Mouse (Mus musculus) liver, embryonic 11.5 days (tissue): ENCODE results near the gene Serpine3. TPM values are rescaled to one million over a fixed set of nuclear protein-coding genes. Genes with fewer than 3 reads are reported as not detected.

Experiments used
- ATAC-seq: fragments of 200-750 bp; cut with Nextera tagmentation; replicated peaks from 2 replicates; pipeline ENCODE4 v1.8.0; 2017; ENCODE audit warnings: moderate number of reproducible peaks, mild to moderate bottlenecking, moderate TSS enrichment, moderate library complexity; ENCODE audit not compliant: low FRiP score
- DNase-seq: peaks from one replicate; pipeline ENCODE4 v3.0.0-alpha.2; 2017; ENCODE audit warnings: low spot score
- H3K27ac ChIP-seq: fragments of 300-500 bp; sonication (generic); 2 replicates; pipeline ENCODE4 v1.5.1; 2014; ENCODE audit warnings: mild to moderate bottlenecking, low read depth, low read length, control low read depth
- H3K27me3 ChIP-seq: fragments of 300-500 bp; sonication (generic); replicated peaks from 2 replicates; pipeline ENCODE4 v1.6.1; 2014; ENCODE audit warnings: low read length, mixed read lengths; ENCODE audit not compliant: control insufficient read depth, insufficient read depth
- H3K36me3 ChIP-seq: fragments of 300-500 bp; sonication (generic); 2 replicates; pipeline ENCODE4 v1.6.1; 2014; ENCODE audit warnings: mild to moderate bottlenecking, low read length, moderate library complexity, mixed read lengths; ENCODE audit not compliant: control insufficient read depth, insufficient read depth
- H3K4me1 ChIP-seq: fragments of 300-500 bp; sonication (generic); replicated peaks from 2 replicates; pipeline ENCODE4 v1.6.1; 2014; ENCODE audit warnings: low read length, mixed read lengths; ENCODE audit not compliant: control insufficient read depth, insufficient read depth
- H3K4me2 ChIP-seq: fragments of 300-500 bp; sonication (generic); 2 replicates; pipeline ENCODE4 v1.6.1; 2014; ENCODE audit warnings: mild to moderate bottlenecking, control low read depth, moderate library complexity
- H3K4me3 ChIP-seq: fragments of 300-500 bp; sonication (generic); 2 replicates; pipeline ENCODE4 v1.5.1; 2014; ENCODE audit warnings: low read depth, low read length, control low read depth
- H3K9ac ChIP-seq: fragments of 300-500 bp; sonication (generic); 2 replicates; pipeline ENCODE4 v1.6.1; 2014; ENCODE audit warnings: low read depth, low read length, control low read depth
- H3K9me3 ChIP-seq: fragments of 300-500 bp; sonication (generic); 2 replicates; pipeline ENCODE4 v1.6.1; 2016; ENCODE audit warnings: low read length, inconsistent platforms, mixed read lengths; ENCODE audit not compliant: control insufficient read depth
- WGBS: fragments of 180-500 bp; shearing (Covaris S2); extraction: QIAGEN DNeasy Blood & Tissue Kit; methylation state at CpG from one replicate; pipeline ENCODE4 v1.1.7; 2014; 5-methylcytosine and 5-hydroxymethylcytosine counted together
- polyA plus RNA-seq: library from polyadenylated mRNA; unstranded; fragments of >200 nt; fragmentation: Nextera tagmentation; extraction: Ambion mirVana; gene quantifications from 2 replicates; pipeline ENCODE4 v1.2.1, GENCODE M21; 2014

Gene Serpine3
- polyA plus RNA-seq, 1 experiment from 2014 or later, result not detected

GRCm38 (mm10) chr14:62648405-62648804 lies 15.1 kb upstream of the Serpine3 start:
- Histone ChIP-seq H3K36me3 (no peaks in the 10 kb centered on the region), H3K4me1 (no peaks in the 10 kb centered on the region), H3K9me3 (no peaks in the 10 kb centered on the region), H3K9ac (no peak overlapping the region), H3K4me3 (no peak overlapping the region), H3K27ac (no peak overlapping the region), H3K27me3 (no peaks in the 10 kb centered on the region), H3K4me2 (no peak overlapping the region)
- WGBS, result 83% methylated on average over 6 of the region's 6 CpGs
- DNase-seq (no peak), ATAC-seq (no peak)

GRCm38 (mm10) chr14:62650376-62650775 lies 13.1 kb upstream of the Serpine3 start:
- Histone ChIP-seq H3K36me3 (no peaks in the 10 kb centered on the region), H3K9ac (no peak overlapping the region), H3K27ac (no peak overlapping the region), H3K27me3 (no peaks in the 10 kb centered on the region), H3K4me3 (no peak overlapping the region), H3K4me2 (no peak overlapping the region), H3K4me1 (no peaks in the 10 kb centered on the region), H3K9me3 (no peaks in the 10 kb centered on the region)
- 64% methylated on average over 3 of the region's 3 CpGs for WGBS
- ATAC-seq (no peak), DNase-seq (no peak)

GRCm38 (mm10) chr14:62651771-62652170 lies 11.7 kb upstream of the Serpine3 start:
- Histone ChIP-seq H3K27ac (no peak overlapping the region), H3K4me1 (no peaks in the 10 kb centered on the region), H3K9ac (no peak overlapping the region), H3K36me3 (no peaks in the 10 kb centered on the region), H3K27me3 (no peaks in the 10 kb centered on the region), H3K4me2 (no peak overlapping the region), H3K4me3 (no peak overlapping the region), H3K9me3 (no peaks in the 10 kb centered on the region)
- no peak for DNase-seq
- ATAC-seq, result no peak
- 79% methylated on average over 3 of the region's 3 CpGs for WGBS

DNA sequence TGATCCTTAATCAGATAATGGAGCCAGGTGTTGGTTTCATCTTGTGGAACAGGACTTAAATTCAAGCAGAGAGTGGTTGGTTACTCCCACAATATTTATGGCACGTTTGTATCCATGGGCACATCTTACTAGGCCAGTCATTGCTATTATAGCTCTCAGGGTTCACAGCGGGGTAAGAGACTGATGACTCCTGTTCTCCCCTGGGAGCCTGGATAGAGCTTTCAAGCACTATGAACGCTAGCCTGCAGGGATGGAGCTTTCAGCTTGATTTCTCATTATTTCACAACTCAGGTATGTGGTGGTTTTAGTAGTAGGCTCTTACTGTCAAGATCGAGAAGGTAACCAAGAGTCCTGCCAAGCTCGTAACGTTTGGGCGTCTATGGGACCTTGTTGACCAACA lies 7.5 kb upstream of the Serpine3 start:
- 77% methylated on average over 7 of the region's 7 CpGs for whole genome bisulfite sequencing
- DNase-seq, result no peak
- Histone ChIP-seq H3K9me3 (no peaks in the 10 kb centered on the region), H3K9ac (no peak overlapping the region), H3K27me3 (no peaks in the 10 kb centered on the region), H3K4me2 (no peak overlapping the region), H3K36me3 (no peaks in the 10 kb centered on the region), H3K27ac (no peak overlapping the region), H3K4me3 (no peak overlapping the region), H3K4me1 (no peaks in the 10 kb centered on the region)
- ATAC-seq, result no peak

DNA sequence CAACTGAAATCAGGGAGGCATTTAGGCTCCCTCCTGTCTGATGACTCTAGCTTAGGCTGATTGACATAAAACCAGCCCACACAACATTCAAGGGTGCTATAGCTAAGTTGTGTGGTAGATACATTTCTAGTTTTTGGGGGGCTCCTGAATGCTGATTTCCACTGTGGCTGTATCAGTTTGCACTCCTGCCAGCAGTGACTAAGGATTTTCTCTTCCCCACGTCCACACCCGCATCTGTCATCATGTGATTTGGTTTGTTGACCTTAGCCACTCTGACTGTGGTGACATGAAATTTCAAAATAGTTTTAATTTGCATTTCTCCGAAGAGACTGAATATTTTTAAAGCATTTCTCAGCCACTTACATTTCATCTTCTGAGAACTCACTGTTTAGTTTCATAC lies 6.0 kb upstream of the Serpine3 start:
- no peak for ATAC-seq
- 58% methylated on average over 3 of the region's 3 CpGs for WGBS
- Histone ChIP-seq H3K36me3 (no peaks in the 10 kb centered on the region), H3K4me3 (no peak overlapping the region), H3K9me3 (no peaks in the 10 kb centered on the region), H3K27ac (no peak overlapping the region), H3K4me2 (no peak overlapping the region), H3K27me3 (no peaks in the 10 kb centered on the region), H3K9ac (no peak overlapping the region), H3K4me1 (no peaks in the 10 kb centered on the region)
- no peak for DNase-seq

GRCm38 (mm10) chr14:62662381-62662780 lies 1.1 kb upstream of the Serpine3 start:
- no peaks in the 10 kb centered on the region for H3K9me3 ChIP-seq
- no peaks in the 10 kb centered on the region for H3K4me1 ChIP-seq
- no peak overlapping the region for H3K4me2 ChIP-seq
- no peaks in the 10 kb centered on the region for H3K27me3 ChIP-seq
- 71% methylated on average over 6 of the region's 6 CpGs for WGBS
- no peak overlapping the region for H3K4me3 ChIP-seq
- H3K36me3 ChIP-seq, result no peaks in the 10 kb centered on the region
- H3K27ac ChIP-seq, result no peak overlapping the region
- H3K9ac ChIP-seq, result no peak overlapping the region
- DNase-seq (no peak), ATAC-seq (no peak)

DNA sequence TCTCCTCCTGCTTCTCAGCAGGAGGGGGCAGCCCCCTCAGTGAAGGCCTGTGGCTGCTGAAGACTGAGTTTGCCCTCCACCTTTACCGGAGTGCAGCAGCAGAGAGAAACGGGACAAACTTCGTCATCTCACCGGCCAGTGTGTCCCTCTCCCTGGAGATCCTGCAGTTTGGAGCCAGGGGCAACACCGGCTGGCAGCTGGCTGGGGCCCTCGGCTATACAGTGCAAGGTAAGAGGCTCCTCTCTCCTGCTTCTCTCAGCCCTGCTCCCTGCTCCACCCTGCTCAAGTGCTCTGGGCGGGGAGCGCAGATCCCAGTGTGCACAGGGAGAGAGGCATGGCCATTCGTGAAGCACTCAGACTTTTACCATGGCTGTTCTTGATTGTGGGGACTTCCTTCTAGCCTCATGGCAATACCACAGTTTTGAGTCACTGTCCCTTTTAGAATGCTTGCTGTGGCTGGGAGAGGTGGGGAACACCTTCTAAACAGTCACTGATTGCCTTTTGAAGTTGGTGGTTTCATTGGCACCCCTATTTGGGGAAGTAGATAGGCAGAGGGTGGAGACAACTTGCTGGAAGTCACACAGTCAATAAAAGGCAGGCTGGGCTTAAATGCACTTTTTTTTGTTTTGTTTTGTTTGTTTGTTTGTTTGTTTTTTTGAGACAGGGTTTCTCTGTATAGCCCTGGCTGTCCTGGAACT lies 1.7 kb downstream of the Serpine3 start:
- Histone ChIP-seq H3K4me2 (no peak overlapping the region), H3K4me3 (no peak overlapping the region), H3K4me1 (no peaks in the 10 kb centered on the region), H3K36me3 (no peaks in the 10 kb centered on the region), H3K27me3 (no peaks in the 10 kb centered on the region), H3K9ac (no peak overlapping the region), H3K9me3 (no peaks in the 10 kb centered on the region), H3K27ac (no peak overlapping the region)
- WGBS, result 49% methylated on average over 9 of the region's 9 CpGs
- ATAC-seq (no peak), DNase-seq (no peak)

- no peak overlapping the region for H3K4me2 ChIP-seq
- no peak overlapping the region for H3K27ac ChIP-seq
- 81% methylated on average over 3 of the region's 3 CpGs for WGBS
- no peaks in the 10 kb centered on the region for H3K9me3 ChIP-seq
- no peaks in the 10 kb centered on the region for H3K4me1 ChIP-seq
- no peaks in the 10 kb centered on the region for H3K27me3 ChIP-seq
- H3K36me3 ChIP-seq, result no peaks in the 10 kb centered on the region
- ATAC-seq (no peak), DNase-seq (no peak)
- H3K4me3 ChIP-seq, result no peak overlapping the region
- no peak overlapping the region for H3K9ac ChIP-seq
Measured at GRCm38 (mm10) chr14:62673646-62674045, 10.2 kb downstream of the Serpine3 start.

DNA sequence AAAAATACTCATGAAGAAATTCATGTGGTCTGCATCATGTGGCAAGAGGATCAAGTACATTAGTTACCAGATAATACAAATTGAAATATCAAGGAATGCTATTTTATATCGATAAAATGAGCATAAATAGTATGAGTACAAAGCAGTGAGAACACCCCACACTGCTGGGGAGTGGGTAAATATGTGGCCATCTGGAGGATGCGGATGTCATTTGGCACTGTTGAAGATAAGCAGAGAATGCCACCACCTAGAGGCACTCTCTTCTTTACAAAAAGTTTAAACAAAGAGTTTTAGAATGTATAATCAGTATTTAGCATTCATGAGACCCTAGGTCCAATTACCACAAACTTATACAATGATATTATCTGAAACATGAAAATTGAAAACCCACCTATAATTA lies 54.7 kb downstream of the Serpine3 start:
- no peaks in the 10 kb centered on the region for H3K9me3 ChIP-seq
- 88% methylated on average over 2 of the region's 2 CpGs for WGBS
- ATAC-seq (no peak), DNase-seq (no peak)
- no peaks in the 10 kb centered on the region for H3K4me1 ChIP-seq
- no peak overlapping the region for H3K4me2 ChIP-seq
- H3K36me3 ChIP-seq, result peaks cover 9% of the 10 kb centered on the region; the same call in 1 of the 2 replicates
- H3K27ac ChIP-seq, result no peak overlapping the region
- H3K4me3 ChIP-seq, result no peak overlapping the region
- H3K9ac ChIP-seq, result no peak overlapping the region
- H3K27me3 ChIP-seq, result no peaks in the 10 kb centered on the region
